In the genomic region with DNA sequence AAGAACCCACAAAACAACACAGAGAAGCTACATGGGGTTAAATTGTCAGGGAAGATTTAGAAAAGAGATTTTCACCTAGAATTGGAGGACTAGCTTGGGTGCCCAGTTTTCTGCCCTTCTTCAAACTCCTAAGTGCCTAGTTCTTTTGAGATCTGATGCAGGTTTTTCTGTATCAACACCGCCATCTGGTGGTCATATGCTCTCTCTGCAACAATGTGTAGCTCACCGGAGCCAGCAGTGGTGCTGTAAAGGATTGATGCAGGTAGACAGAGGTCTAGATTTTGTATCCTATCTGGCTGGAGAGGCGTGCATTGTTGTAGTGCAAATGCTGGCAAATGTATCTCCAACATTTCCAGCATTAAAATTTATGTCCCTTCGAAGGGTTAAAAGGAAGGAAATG, we compare ENCODE assay signal across 8 mouse cellular contexts. TPM values are rescaled to one million over a fixed set of nuclear protein-coding genes. Genes with fewer than 3 reads are reported as not detected.
DNase-seq lines count a peak whose midpoint lies in the region; ATAC-seq lines count a peak whose summit lies in the region.

No protein-coding gene starts in this region.

- WGBS in kidney, embryonic 15.5 days: 8% methylated on average over 4 of the region's 4 CpGs
- WGBS in forebrain, embryonic 11.5 days: 9% methylated on average over 4 of the region's 4 CpGs

- H3K9ac ChIP-seq in kidney, embryonic 15.5 days: no peak overlapping the region
- H3K9ac ChIP-seq in forebrain, embryonic 11.5 days (ENCODE audit: low read length): no peak overlapping the region

- no peaks in the 10 kb centered on the region for H3K27me3 ChIP-seq in kidney, embryonic 15.5 days
- H3K27me3 ChIP-seq in forebrain, embryonic 11.5 days (ENCODE audit: control insufficient read depth, insufficient read depth, low read length): no peaks in the 10 kb centered on the region

- intact Hi-C loops in heart, postnatal 25 days (cut with DNase I): loop anchor here (1.0 to 5.0 kb wide), 3 partner anchors 84 to 541 kb away; no protein-coding TSS in a partner anchor

- no peak overlapping the region for H3K4me2 ChIP-seq in kidney, embryonic 15.5 days
- no peak overlapping the region for H3K4me2 ChIP-seq in forebrain, embryonic 11.5 days (ENCODE audit: low read depth, low read length, severe bottlenecking)

- no peak overlapping the region for H3K27ac ChIP-seq in kidney, embryonic 15.5 days
- H3K27ac ChIP-seq in forebrain, embryonic 11.5 days (ENCODE audit: low read depth, low read length): no peak overlapping the region

- no peak overlapping the region for H3K4me3 ChIP-seq in kidney, embryonic 15.5 days (replicated peaks)
- H3K4me3 ChIP-seq in forebrain, embryonic 11.5 days (ENCODE audit: low read depth, low read length): no peak overlapping the region

- ATAC-seq in kidney, embryonic 15.5 days (replicated peaks; ENCODE audit: low FRiP score): no peak
- peak; percentile 69; the same call in 1 of the 2 replicates for ATAC-seq in forebrain, embryonic 11.5 days (replicated peaks; ENCODE audit: low FRiP score)

- peak; percentile 43 for DNase-seq in kidney, adult 11 months
- DNase-seq in c-Kit-positive CD71-positive TER-119-negative erythroid progenitor cells, embryonic 14.5 days (ENCODE audit: low read depth): peak; percentile 37
- DNase-seq in forebrain, embryonic 11.5 days (ENCODE audit: low spot score): peak; percentile 80
- peak; percentile 7 for DNase-seq in heart, postnatal 25 days (ENCODE audit: low spot score)
- peak; percentile 68 to 84 for DNase-seq in layer of hippocampus, postnatal 14 days (ENCODE audit: low spot score in 2 of 2)
- peak; percentile 83 for DNase-seq in mesoderm, embryonic 11.5 days (ENCODE audit: low read depth, low spot score)
- DNase-seq in skeletal muscle tissue, adult 2 months (ENCODE audit: low read depth, low spot score): peak; percentile 54

- H3K9me3 ChIP-seq in kidney, embryonic 15.5 days (replicated peaks): no peaks in the 10 kb centered on the region
- no peaks in the 10 kb centered on the region for H3K9me3 ChIP-seq in forebrain, embryonic 11.5 days (ENCODE audit: control insufficient read depth, low read length)

- no peaks in the 10 kb centered on the region for H3K36me3 ChIP-seq in kidney, embryonic 15.5 days
- no peaks in the 10 kb centered on the region for H3K36me3 ChIP-seq in forebrain, embryonic 11.5 days (ENCODE audit: control insufficient read depth, insufficient read depth, low read length)

- no peaks in the 10 kb centered on the region for H3K4me1 ChIP-seq in kidney, embryonic 15.5 days
- H3K4me1 ChIP-seq in forebrain, embryonic 11.5 days (replicated peaks; ENCODE audit: control insufficient read depth, insufficient read depth, low read length): no peaks in the 10 kb centered on the region

RNA-seq across cellular contexts. Expression of a gene that starts 39.4 kb away (rescaled TPM):
- polyA plus RNA-seq in kidney, embryonic 15.5 days (2015; fragmentation: Nextera tagmentation; extraction: Ambion mirVana): 1.2 and 1.3 TPM in 2 replicates
- 4.6 and 6.2 TPM in 2 replicates for polyA plus RNA-seq in forebrain, embryonic 11.5 days (2014; fragmentation: Nextera tagmentation; extraction: Ambion mirVana)
- 10 to 100 TPM; 72.2 to 92.5 TPM for total RNA-seq in heart, postnatal 25 days (2021)
- total RNA-seq in layer of hippocampus, postnatal 14 days (2021): 1 to 10 TPM; 2.8 to 3.1 TPM

Comparison
In these comparisons a context has a peak if more than half of its experiments do, and no peak if none do; other contexts are left out.
1. DNase-seq: peak in every context shown above with its lines; median percentile 83 in mesoderm, embryonic 11.5 days; 80 in forebrain, embryonic 11.5 days; 76 in layer of hippocampus, postnatal 14 days; 54 in skeletal muscle tissue, adult 2 months; 43 in kidney, adult 11 months; 37 in c-Kit-positive CD71-positive TER-119-negative erythroid progenitor cells, embryonic 14.5 days; 7 in heart, postnatal 25 days.
2. RNA of a gene that starts 39.4 kb away (total RNA-seq): 72.2 to 92.5 TPM in heart, postnatal 25 days; 2.8 to 3.1 TPM in layer of hippocampus, postnatal 14 days; every median in the first group is over 10 times any median in the second.